ENCODE assay signal across 8 mouse cellular contexts in the genomic region with DNA sequence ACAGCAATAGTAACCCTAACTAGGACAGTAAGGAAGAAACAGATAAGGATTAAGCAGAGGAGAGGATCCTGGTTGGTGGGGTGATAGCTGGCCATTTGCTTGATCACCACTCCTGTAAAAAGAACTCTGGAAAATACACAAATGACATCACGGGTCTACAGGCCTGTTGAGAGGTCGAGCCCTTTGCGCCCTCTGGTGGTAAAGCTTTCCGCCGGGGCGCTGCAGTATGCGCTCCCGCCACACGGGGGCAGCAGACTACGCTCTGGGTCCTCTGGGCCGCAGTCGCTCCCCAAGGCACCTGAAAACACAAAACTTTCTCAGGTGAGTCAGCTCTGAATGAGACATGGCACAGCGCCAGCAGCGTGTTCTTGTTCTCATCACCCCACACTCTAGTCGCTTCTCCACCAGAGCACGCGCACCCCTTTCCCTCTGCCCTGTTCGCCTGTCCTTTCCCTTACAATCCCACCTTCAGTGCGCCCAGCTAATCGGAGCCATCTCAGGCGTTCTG. TPM values are rescaled to one million over a fixed set of nuclear protein-coding genes. Genes with fewer than 3 reads are reported as not detected.
DNase-seq lines count a peak whose midpoint lies in the region; ATAC-seq and TF ChIP-seq lines count a peak whose summit lies in the region.

No protein-coding gene starts in this region.

- H3K4me1 ChIP-seq in forebrain, embryonic 11.5 days (replicated peaks; ENCODE audit: control insufficient read depth, insufficient read depth, low read length), result no peaks in the 10 kb centered on the region
- H3K4me1 ChIP-seq in heart, embryonic 16.5 days (ENCODE audit: control insufficient read depth, insufficient read depth, low read length), result peaks cover 9% of the 10 kb centered on the region
- peaks cover 2 to 3% of the 10 kb centered on the region in 2 experiments; a peak in 1 of 4 replicates for H3K4me1 ChIP-seq in liver, embryonic 14.5 days (replicated peaks; ENCODE audit: control insufficient read depth in 2 of 2, insufficient read depth in 2 of 2, low read length in 1 of 2)
- H3K4me1 ChIP-seq in stomach, embryonic 15.5 days, result 0 out of 2 replicates have a peak, but pooled peaks cover 2% of the 10 kb centered on the region

- DNase-seq in CD8-positive naive resting alpha-beta T cell, adult 2 months (ENCODE audit: low read depth in 2 of 2, low spot score in 2 of 2), result peak; percentile 91 to 93
- peak; percentile 76 for DNase-seq in c-Kit-positive CD71-negative TER-119-negative erythroid progenitor cells, embryonic 14.5 days (ENCODE audit: low read depth)
- peak; percentile 95 for DNase-seq in forebrain, embryonic 11.5 days (ENCODE audit: low spot score)
- peak; percentile 87 to 90 for DNase-seq in kidney, postnatal 36 days
- DNase-seq in liver, embryonic 14.5 days (ENCODE audit: low read depth in 3 of 3, low spot score in 3 of 3), result peak; percentile 54 to 70 (median 59)
- DNase-seq in neural tube, embryonic 10.5 days (ENCODE audit: extremely low spot score, low spot score), result peak; percentile 95

- 14% methylated on average over 21 of the region's 21 CpGs for WGBS in forebrain, embryonic 11.5 days
- 17% methylated on average over 21 of the region's 21 CpGs for WGBS in heart, embryonic 16.5 days
- 17% methylated on average over 21 of the region's 21 CpGs for WGBS in liver, embryonic 14.5 days (ENCODE audit: insufficient replicate concordance)
- WGBS in stomach, embryonic 15.5 days, result 17% methylated on average over 21 of the region's 21 CpGs

- no peaks in the 10 kb centered on the region for H3K36me3 ChIP-seq in forebrain, embryonic 11.5 days (ENCODE audit: control insufficient read depth, insufficient read depth, low read length)
- no peaks in the 10 kb centered on the region for H3K36me3 ChIP-seq in heart, embryonic 16.5 days (ENCODE audit: control insufficient read depth, insufficient read depth)
- H3K36me3 ChIP-seq in liver, embryonic 14.5 days (replicated peaks; ENCODE audit: control insufficient read depth, insufficient read depth, low read depth), result no peaks in the 10 kb centered on the region
- no peaks in the 10 kb centered on the region for H3K36me3 ChIP-seq in stomach, embryonic 15.5 days

- no peaks in the 10 kb centered on the region for H3K9me3 ChIP-seq in forebrain, embryonic 11.5 days (ENCODE audit: control insufficient read depth, low read length)
- no peaks in the 10 kb centered on the region for H3K9me3 ChIP-seq in heart, embryonic 16.5 days (replicated peaks; ENCODE audit: control insufficient read depth, low read length)
- H3K9me3 ChIP-seq in liver, embryonic 14.5 days (ENCODE audit: control insufficient read depth, low read length), result no peaks in the 10 kb centered on the region
- H3K9me3 ChIP-seq in stomach, embryonic 15.5 days, result no peaks in the 10 kb centered on the region

- no peak overlapping the region for H3K9ac ChIP-seq in forebrain, embryonic 11.5 days (ENCODE audit: low read length)
- no peak overlapping the region for H3K9ac ChIP-seq in heart, embryonic 16.5 days (ENCODE audit: low read length)
- H3K9ac ChIP-seq in liver, embryonic 14.5 days (replicated peaks), result no peak overlapping the region
- no peak overlapping the region for H3K9ac ChIP-seq in stomach, embryonic 15.5 days

- H3K27ac ChIP-seq in forebrain, embryonic 11.5 days (ENCODE audit: low read depth, low read length), result no peak overlapping the region
- no peak overlapping the region for H3K27ac ChIP-seq in heart, embryonic 16.5 days (ENCODE audit: low read length)
- peak overlapping the region; percentile 23; the same call in 1 of the 2 replicates for H3K27ac ChIP-seq in liver, embryonic 14.5 days
- peak overlapping the region; percentile 19; the same call in 1 of the 2 replicates for H3K27ac ChIP-seq in stomach, embryonic 15.5 days

- no peaks in the 10 kb centered on the region for H3K27me3 ChIP-seq in forebrain, embryonic 11.5 days (ENCODE audit: control insufficient read depth, insufficient read depth, low read length)
- H3K27me3 ChIP-seq in heart, embryonic 16.5 days (ENCODE audit: control insufficient read depth, insufficient read depth, low read length), result no peaks in the 10 kb centered on the region
- H3K27me3 ChIP-seq in liver, embryonic 14.5 days (ENCODE audit: control insufficient read depth, insufficient read depth, low read length), result no peaks in the 10 kb centered on the region
- H3K27me3 ChIP-seq in stomach, embryonic 15.5 days (replicated peaks), result no peaks in the 10 kb centered on the region

- no peak overlapping the region; the same call in 1 of the 2 replicates for H3K4me2 ChIP-seq in forebrain, embryonic 11.5 days (ENCODE audit: low read depth, low read length, severe bottlenecking)
- H3K4me2 ChIP-seq in heart, embryonic 16.5 days (ENCODE audit: low read depth, low read length), result peak overlapping the region; percentile 46
- peak overlapping the region; percentile 47 for H3K4me2 ChIP-seq in liver, embryonic 14.5 days (ENCODE audit: low read depth)
- H3K4me2 ChIP-seq in stomach, embryonic 15.5 days, result peak overlapping the region; percentile 41

- ATAC-seq in forebrain, embryonic 11.5 days (replicated peaks; ENCODE audit: low FRiP score), result peak; percentile 77
- peak; percentile 75 for ATAC-seq in heart, embryonic 16.5 days (replicated peaks; ENCODE audit: extremely low read depth, insufficient read depth, low FRiP score)
- ATAC-seq in liver, embryonic 14.5 days (ENCODE audit: insufficient read depth), result peak; percentile 79
- ATAC-seq in stomach, embryonic 15.5 days (ENCODE audit: insufficient read depth, low FRiP score, low read depth), result peak; percentile 77

- TF ChIP-seq CTCF in liver, embryonic 14.5 days (IDR thresholded peaks at IDR 0.05; ENCODE audit: low read depth), result peak; percentile 100

- no peak overlapping the region for H3K4me3 ChIP-seq in forebrain, embryonic 11.5 days (ENCODE audit: low read depth, low read length)
- no peak overlapping the region for H3K4me3 ChIP-seq in heart, embryonic 16.5 days (ENCODE audit: low read length)
- H3K4me3 ChIP-seq in liver, embryonic 14.5 days (ENCODE audit: insufficient read depth in 1 of 2, low read depth in 2 of 2, low read length in 2 of 2), result no peak overlapping the region
- H3K4me3 ChIP-seq in stomach, embryonic 15.5 days (replicated peaks), result peak overlapping the region; percentile 17

- no peak for TF ChIP-seq EP300 in liver, embryonic 14.5 days (IDR thresholded peaks at IDR 0.05; ENCODE audit: low read depth)

RNA-seq across cellular contexts. Expression of a gene that starts 18.2 kb away (rescaled TPM):
- polyA plus RNA-seq in forebrain, embryonic 11.5 days (2014; fragmentation: Nextera tagmentation; extraction: Ambion mirVana), result 44.5 and 45.6 TPM in 2 replicates
- 18.9 and 21.5 TPM in 2 replicates for polyA plus RNA-seq in heart, embryonic 16.5 days (2015; fragmentation: Nextera tagmentation; extraction: Ambion mirVana)
- polyA plus RNA-seq in liver, embryonic 14.5 days (2012; rRNA removed), result 7.8 and 9.0 TPM in 2 replicates
- polyA plus RNA-seq in liver, embryonic 14.5 days (2014; fragmentation: Nextera tagmentation; extraction: Ambion mirVana), result 7.8 and 8.1 TPM in 2 replicates
- polyA plus RNA-seq in stomach, embryonic 15.5 days (2015; fragmentation: Nextera tagmentation; extraction: Ambion mirVana), result 23.5 and 25.8 TPM in 2 replicates

RNA-seq across cellular contexts. Expression of a gene that starts 18.3 kb away (rescaled TPM):
- polyA plus RNA-seq in forebrain, embryonic 11.5 days (2014; fragmentation: Nextera tagmentation; extraction: Ambion mirVana), result 54.7 and 57.9 TPM in 2 replicates
- 34.5 and 34.6 TPM in 2 replicates for polyA plus RNA-seq in heart, embryonic 16.5 days (2015; fragmentation: Nextera tagmentation; extraction: Ambion mirVana)
- polyA plus RNA-seq in liver, embryonic 14.5 days (2012; rRNA removed), result 12.5 and 17.8 TPM in 2 replicates
- polyA plus RNA-seq in liver, embryonic 14.5 days (2014; fragmentation: Nextera tagmentation; extraction: Ambion mirVana), result 20.1 and 24.2 TPM in 2 replicates
- 36.8 and 41.7 TPM in 2 replicates for polyA plus RNA-seq in stomach, embryonic 15.5 days (2015; fragmentation: Nextera tagmentation; extraction: Ambion mirVana)

RNA-seq across cellular contexts. Expression of a gene that starts 21.7 kb away (rescaled TPM):
- polyA plus RNA-seq in forebrain, embryonic 11.5 days (2014; fragmentation: Nextera tagmentation; extraction: Ambion mirVana), result 0.92 and 1.0 TPM in 2 replicates
- 0.07 TPM in 1 of 2 replicates, not detected in the other for polyA plus RNA-seq in heart, embryonic 16.5 days (2015; fragmentation: Nextera tagmentation; extraction: Ambion mirVana)
- polyA plus RNA-seq in liver, embryonic 14.5 days (2012; rRNA removed), result 0.02 and 0.06 TPM in 2 replicates
- 0.03 TPM in 1 of 2 replicates, not detected in the other for polyA plus RNA-seq in liver, embryonic 14.5 days (2014; fragmentation: Nextera tagmentation; extraction: Ambion mirVana)
- polyA plus RNA-seq in stomach, embryonic 15.5 days (2015; fragmentation: Nextera tagmentation; extraction: Ambion mirVana), result 0.10 and 0.13 TPM in 2 replicates

Comparison
In these comparisons a context has a peak if more than half of its experiments do, and no peak if none do; other contexts are left out.
1. H3K27ac ChIP-seq: peak in liver, embryonic 14.5 days (single experiment) and stomach, embryonic 15.5 days (single experiment); none in forebrain, embryonic 11.5 days (single experiment) and heart, embryonic 16.5 days (single experiment).
2. Peak in every context shown above with its lines, with median percentiles within 50 percentile points of each other: DNase-seq and ATAC-seq.